Mouse (Mus musculus) heart, adult 9 months (tissue): ENCODE data around the gene Srp14.
A peak's percentile ranks its signal among the peaks of the same experiment; 100 is the strongest.

Experiments used
- DNase-seq, 2 experiments: peaks; one replicate each; pipeline ENCODE4 v3.0.0; 2022; ENCODE audit warnings: low spot score in 2 of 2

Gene Srp14

GRCm38 (mm10) chr2:118479550-118479909 lies at the start of gene Srp14:
Gene Srp14 (minus strand): TSS chr2:118479711.
- DNase-seq = peak; percentile 91

GRCm38 (mm10) chr2:118526545-118526944 lies 47.0 kb upstream of the Srp14 start:
- DNase-seq = no peak

- DNase-seq = no peak
Observed at GRCm38 (mm10) chr2:118524811-118525210, 45.3 kb upstream of the Srp14 start.

GRCm38 (mm10) chr2:118523163-118523730 lies 43.7 kb upstream of the Srp14 start:
- no peak for DNase-seq

GRCm38 (mm10) chr2:118522265-118522664 lies 42.8 kb upstream of the Srp14 start:
- no peak for DNase-seq

GRCm38 (mm10) chr2:118520042-118520933 lies 40.8 kb upstream of the Srp14 start:
- DNase-seq = peak; percentile 75 to 78

GRCm38 (mm10) chr2:118512418-118513377 lies 33.2 kb upstream of the Srp14 start:
- peak; percentile 54 to 61 for DNase-seq

- DNase-seq = peak; percentile 65
Observed at GRCm38 (mm10) chr2:118511779-118512417, 32.4 kb upstream of the Srp14 start.

- peak; percentile 89 to 92 for DNase-seq
Observed at GRCm38 (mm10) chr2:118510447-118511310, 31.2 kb upstream of the Srp14 start.

- DNase-seq = no peak
Observed at GRCm38 (mm10) chr2:118509688-118510446, 30.4 kb upstream of the Srp14 start.

GRCm38 (mm10) chr2:118507126-118507525 lies 27.6 kb upstream of the Srp14 start:
- no peak for DNase-seq

GRCm38 (mm10) chr2:118500191-118500590 lies 20.7 kb upstream of the Srp14 start:
- DNase-seq = no peak

GRCm38 (mm10) chr2:118499135-118499961 lies 19.8 kb upstream of the Srp14 start:
- peak; percentile 69 to 70 for DNase-seq

- DNase-seq = no peak
Observed at GRCm38 (mm10) chr2:118498476-118498875, 19.0 kb upstream of the Srp14 start.

GRCm38 (mm10) chr2:118497890-118498289 lies 18.4 kb upstream of the Srp14 start:
- DNase-seq = no peak

- no peak for DNase-seq
Observed at GRCm38 (mm10) chr2:118495024-118495423, 15.5 kb upstream of the Srp14 start.

GRCm38 (mm10) chr2:118491741-118492395 lies 12.4 kb upstream of the Srp14 start:
- no peak for DNase-seq

- peak in 1 of 2 experiments; percentile 57 for DNase-seq
Observed at GRCm38 (mm10) chr2:118491281-118491731, 11.8 kb upstream of the Srp14 start.
